Mouse (Mus musculus): Measurements from ENCODE around the gene Cep128. TPM values are rescaled to one million over a fixed set of nuclear protein-coding genes. Genes with fewer than 3 reads are reported as not detected.

The Cep128 gene
- 0.49 and 1.2 TPM in 2 replicates for polyA plus RNA-seq (2012; rRNA removed; ENCODE audit: low replicate concordance)

GRCm38 (mm10) chr12:91384281-91385017 is at the start of gene Cep128, which contains the start of gene Tshr:
TSS of gene Cep128 (minus strand) at chr12:91384409.
TSS of gene Tshr (plus strand) at chr12:91384563.

Other genes with a start within 250 kb of the Cep128 start
- 0.06 and 0.37 TPM in 2 replicates for gene Tshr, start 154 bp upstream of the Cep128 start, polyA plus RNA-seq (2012; rRNA removed; ENCODE audit: low replicate concordance)
- 5.0 and 8.9 TPM in 2 replicates for gene Gtf2a1, start 206.1 kb upstream of the Cep128 start, polyA plus RNA-seq (2012; rRNA removed; ENCODE audit: low replicate concordance)

Data from duodenum, adult 2 months (tissue).